Mouse (Mus musculus) heart, adult 18-20 months (tissue): ENCODE results near the gene Ppp1r8. TPM values are rescaled to one million over a fixed set of nuclear protein-coding genes. Genes with fewer than 3 reads are reported as not detected.
"Not testable (repeated sequence)": the region's sequence is repeated elsewhere in the genome, so short reads cannot be mapped to it uniquely, and the experiment has no call there.

ENCODE experiments used
- DNase-seq, 2 experiments: peaks; one replicate each; pipeline ENCODE4 v3.0.0; 2021 to 2022; ENCODE audit warnings: mixed read lengths in 1 of 2
- total RNA-seq, 2 experiments: library from RNA; stranded (reverse); gene quantifications; 2 replicates each; pipeline ENCODE4 v1.2.3; 2021

Gene Ppp1r8
- total RNA-seq, 2 experiments from 2014 or later = 18.8 to 20.5 TPM

GRCm38 (mm10) chr4:132806620-132807191 is 36.3 kb downstream of the Ppp1r8 start:
- DNase-seq = no peak

DNA sequence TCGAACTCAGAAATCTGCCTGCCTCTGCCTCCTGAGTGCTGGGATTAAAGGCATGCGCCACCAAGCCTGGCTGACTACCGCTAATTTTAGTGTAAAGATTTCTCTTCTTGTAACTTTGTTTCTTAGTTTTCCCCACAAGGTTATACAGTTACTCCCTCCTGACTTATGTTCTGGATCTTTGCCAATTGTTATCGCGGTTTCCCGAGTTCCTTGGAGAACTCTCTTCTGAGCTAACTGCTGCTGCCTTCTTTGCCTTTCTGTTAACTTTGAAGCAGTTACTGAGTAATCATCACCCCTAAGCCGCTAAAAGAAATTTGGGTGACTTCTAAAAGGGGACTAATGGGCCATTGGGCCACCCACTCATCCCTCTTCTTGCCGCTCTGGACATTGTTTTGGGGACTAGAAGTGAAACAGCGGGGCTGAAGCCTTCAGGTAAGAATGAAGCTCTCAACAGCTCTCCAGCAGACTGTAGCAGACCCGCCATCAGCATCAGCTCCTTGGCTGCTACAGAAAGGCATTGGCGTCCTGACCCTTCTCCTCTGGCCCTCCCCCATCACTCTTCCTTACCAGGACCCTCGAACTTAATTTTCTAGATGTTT is 37.3 kb downstream of the Ppp1r8 start:
- no peak for DNase-seq

DNA sequence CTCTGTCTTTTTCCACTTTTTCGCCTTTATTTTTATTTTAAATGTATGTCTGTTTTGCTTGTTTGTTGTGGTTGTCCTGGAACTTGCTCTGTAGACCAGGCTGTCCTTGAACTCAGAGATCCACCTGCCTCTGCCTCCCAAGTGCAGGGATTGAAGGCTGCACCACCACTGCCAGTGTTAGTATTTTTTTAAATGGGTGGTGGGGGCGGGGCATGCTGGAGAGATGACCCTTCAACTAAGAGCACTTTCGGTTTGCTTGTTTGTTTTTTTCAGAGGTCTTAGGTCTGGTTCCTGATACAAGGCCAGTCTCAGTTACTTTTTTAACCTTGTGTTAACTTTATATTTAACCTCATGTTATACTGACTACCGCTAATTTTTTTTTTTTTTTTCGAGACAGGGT is 37.8 kb downstream of the Ppp1r8 start:
- DNase-seq = no peak

DNA sequence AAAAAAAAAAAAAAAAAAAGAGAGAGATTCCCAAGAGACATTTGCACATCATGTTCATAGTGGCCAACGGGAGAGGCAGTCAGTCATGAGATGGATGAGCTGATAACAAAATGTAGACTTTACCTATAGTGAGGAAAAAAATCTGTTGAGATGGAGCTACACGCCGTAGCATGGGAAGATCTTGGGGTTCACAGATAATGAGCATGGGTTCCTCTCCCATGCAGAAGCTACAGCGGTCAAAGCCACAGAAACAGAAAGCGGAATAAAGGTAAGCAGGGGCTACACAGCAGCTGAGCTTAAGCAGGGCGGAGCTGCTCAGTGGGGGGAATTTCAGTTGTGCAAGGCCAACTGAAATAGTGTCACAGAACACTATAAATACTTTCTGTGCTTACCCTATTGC is 38.6 kb downstream of the Ppp1r8 start:
- peak in 1 of 2 experiments; percentile 40 for DNase-seq

- no peak for DNase-seq
Measured at GRCm38 (mm10) chr4:132803876-132804275, 39.1 kb downstream of the Ppp1r8 start.

GRCm38 (mm10) chr4:132803212-132803611 is 39.8 kb downstream of the Ppp1r8 start:
- no peak for DNase-seq

- DNase-seq = peak; percentile 49 to 81
Measured at GRCm38 (mm10) chr4:132802171-132802637, 40.8 kb downstream of the Ppp1r8 start.

GRCm38 (mm10) chr4:132801176-132802077 is 41.5 kb downstream of the Ppp1r8 start:
- DNase-seq = no peak

- no peak for DNase-seq
Measured at GRCm38 (mm10) chr4:132799845-132800244, 43.1 kb downstream of the Ppp1r8 start.

DNA sequence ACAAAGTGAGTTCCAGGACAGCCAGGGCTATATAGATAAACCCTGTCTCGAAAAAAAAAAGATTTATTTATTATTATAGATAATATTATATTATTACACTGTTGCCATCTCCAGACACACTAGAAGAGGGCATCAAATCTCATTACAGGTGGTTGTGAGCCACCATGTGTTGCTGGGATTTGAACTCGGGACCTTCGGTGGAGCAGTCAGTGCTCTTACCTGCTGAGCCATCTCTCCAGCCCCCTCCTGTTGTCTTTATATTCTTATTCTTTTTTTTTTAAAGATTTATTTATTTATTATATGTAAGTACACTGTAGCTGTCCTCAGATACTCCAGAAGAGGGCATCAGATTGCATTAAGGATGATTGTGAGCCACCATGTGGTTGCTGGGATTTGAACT is 44.3 kb downstream of the Ppp1r8 start:
- DNase-seq = not testable (repeated sequence)

DNA sequence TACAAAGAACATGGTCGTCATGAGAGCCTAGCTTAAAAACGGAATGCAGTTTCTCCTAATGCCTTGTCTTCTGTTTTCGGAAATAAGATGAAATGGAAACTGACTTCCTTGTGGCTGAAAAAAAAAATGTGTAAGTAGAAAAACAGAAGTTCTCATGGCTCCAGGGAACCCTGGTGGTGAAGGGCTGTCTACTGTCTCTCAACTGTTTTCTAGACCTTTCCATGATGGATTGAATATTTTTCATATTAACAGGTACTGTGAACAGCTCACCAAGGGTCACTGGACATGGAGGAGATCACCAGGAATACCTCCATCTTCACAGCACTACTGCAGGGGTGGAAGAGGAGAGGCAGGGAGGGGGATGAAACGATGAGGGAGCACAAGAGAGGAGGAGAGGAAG is 44.9 kb downstream of the Ppp1r8 start:
- no peak for DNase-seq

DNA sequence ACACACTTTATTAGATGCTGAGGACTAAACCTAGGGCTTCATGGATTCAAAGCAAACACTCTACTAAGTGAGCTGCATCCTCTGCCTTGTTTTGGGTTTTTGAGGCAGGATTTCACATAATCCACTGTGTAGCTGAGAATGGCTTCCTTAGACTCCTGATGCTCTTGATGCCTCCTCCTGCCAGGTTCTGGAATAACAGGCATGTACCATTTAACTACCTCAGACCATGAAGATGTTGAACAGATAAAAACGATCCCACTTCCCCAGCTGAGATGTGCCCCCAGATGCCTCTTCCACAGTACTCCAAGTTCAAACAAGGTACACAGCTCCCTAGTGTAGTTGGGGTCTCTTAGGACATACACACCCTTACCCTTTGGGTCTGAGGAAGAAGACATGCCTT is 45.5 kb downstream of the Ppp1r8 start:
- DNase-seq = no peak

GRCm38 (mm10) chr4:132796196-132796886 is 46.6 kb downstream of the Ppp1r8 start, which contains the start of gene Themis2:
Gene Themis2 (minus strand): TSS chr4:132796387.
- DNase-seq = peak; percentile 85 to 89

- no peak for DNase-seq
Measured at GRCm38 (mm10) chr4:132795171-132795570, 47.8 kb downstream of the Ppp1r8 start.

DNA sequence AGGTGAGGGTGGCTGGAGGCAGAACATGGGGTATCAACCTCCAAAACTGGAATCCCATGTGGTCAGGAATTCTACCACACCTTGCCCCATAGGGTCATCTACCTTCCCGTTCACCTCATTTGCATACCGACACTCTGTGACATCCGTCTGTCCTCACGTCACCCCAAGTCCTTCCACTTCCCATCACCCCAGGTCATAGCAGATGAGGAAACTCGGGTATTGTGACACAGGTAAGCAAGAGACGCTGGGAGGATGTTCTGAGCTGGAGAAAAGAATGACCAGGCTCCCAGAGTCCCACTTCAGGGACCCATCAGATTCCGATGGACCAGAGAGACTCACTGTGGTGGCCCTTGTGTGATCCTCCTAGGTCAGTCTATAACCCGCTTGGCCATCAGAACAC is 48.2 kb downstream of the Ppp1r8 start:
- DNase-seq = no peak

- peak; percentile 21 to 65 for DNase-seq
Measured at GRCm38 (mm10) chr4:132794028-132794427, 48.9 kb downstream of the Ppp1r8 start.

GRCm38 (mm10) chr4:132793322-132794004 is 49.5 kb downstream of the Ppp1r8 start:
- DNase-seq = not testable (repeated sequence)

GRCm38 (mm10) chr4:132789731-132790130 is 53.2 kb downstream of the Ppp1r8 start:
- DNase-seq = no peak

- no peak for DNase-seq
Measured at GRCm38 (mm10) chr4:132785228-132785627, 57.7 kb downstream of the Ppp1r8 start.

- DNase-seq = no peak
Measured at GRCm38 (mm10) chr4:132783732-132784131, 59.2 kb downstream of the Ppp1r8 start.

GRCm38 (mm10) chr4:132780288-132780687 is 62.7 kb downstream of the Ppp1r8 start:
- peak in 1 of 2 experiments; percentile 63 for DNase-seq
